Mouse (Mus musculus) heart, postnatal 10 days (tissue): Measurements from ENCODE around the gene Lekr1. TPM values are rescaled to one million over a fixed set of nuclear protein-coding genes. Genes with fewer than 3 reads are reported as not detected.
A peak's percentile ranks its signal among the peaks of the same experiment; 100 is the strongest.

Source experiments
- DNase-seq, 2 experiments: peaks; one replicate each; pipeline ENCODE4 v3.0.0; 2021
- intact Hi-C: fragments of 180-260 bp; cut with DNase I; formaldehyde crosslinking; loops from one replicate; pipeline ENCODE4 v1.15.1; 2025
- total RNA-seq, 2 experiments: library from RNA; stranded (reverse); gene quantifications; 2 replicates each; pipeline ENCODE4 v1.2.3; 2021

The Lekr1 gene
- total RNA-seq, 2 experiments from 2014 or later = 2.9 to 3.5 TPM

GRCm38 (mm10) chr3:65827400-65827799 is 161.4 kb downstream of the Lekr1 start:
- DNase-seq = no peak
- intact Hi-C loops = no loop called here

GRCm38 (mm10) chr3:65828020-65828419 is 162.0 kb downstream of the Lekr1 start:
- intact Hi-C loops = loop anchor here (2.0 kb wide), 1 partner anchor 35 kb away; no protein-coding TSS in a partner anchor
- peak; percentile 49 to 50 for DNase-seq

GRCm38 (mm10) chr3:65829230-65829629 is 163.2 kb downstream of the Lekr1 start:
- intact Hi-C loops = loop anchor here (2.0 kb wide), 1 partner anchor 34 kb away; no protein-coding TSS in a partner anchor
- DNase-seq = peak; percentile 84 to 89

GRCm38 (mm10) chr3:65829943-65830483 is 164.0 kb downstream of the Lekr1 start:
- no peak for DNase-seq
- intact Hi-C loops = loop anchor here (2.0 kb wide), 1 partner anchor 33 kb away; no protein-coding TSS in a partner anchor

- DNase-seq = peak; percentile 68 to 76
- intact Hi-C loops = no loop called here
Observed at GRCm38 (mm10) chr3:65830801-65831200, 164.8 kb downstream of the Lekr1 start.

- intact Hi-C loops = no loop called here
- no peak for DNase-seq
Observed at GRCm38 (mm10) chr3:65832398-65832797, 166.4 kb downstream of the Lekr1 start.

- no peak for DNase-seq
- intact Hi-C loops = no loop called here
Observed at GRCm38 (mm10) chr3:65836435-65836834, 170.4 kb downstream of the Lekr1 start.

GRCm38 (mm10) chr3:65839664-65840063 is 173.6 kb downstream of the Lekr1 start:
- no peak for DNase-seq
- intact Hi-C loops = no loop called here

- intact Hi-C loops = no loop called here
- no peak for DNase-seq
Observed at GRCm38 (mm10) chr3:65841175-65841574, 175.1 kb downstream of the Lekr1 start.

GRCm38 (mm10) chr3:65842515-65843184 is 176.6 kb downstream of the Lekr1 start:
- no peak for DNase-seq
- intact Hi-C loops = no loop called here

- intact Hi-C loops = no loop called here
Observed at GRCm38 (mm10) chr3:65843185-65843552, 177.1 kb downstream of the Lekr1 start.

GRCm38 (mm10) chr3:65844302-65844701 is 178.3 kb downstream of the Lekr1 start:
- DNase-seq = no peak
- intact Hi-C loops = no loop called here

More at GRCm38 (mm10) chr3:65843185-65843552, 177.1 kb downstream of the Lekr1 start:
- no peak for DNase-seq

- intact Hi-C loops = no loop called here
- DNase-seq = peak; percentile 57 to 75
Observed at GRCm38 (mm10) chr3:65844851-65845552, 179.0 kb downstream of the Lekr1 start.

- intact Hi-C loops = no loop called here
Observed at GRCm38 (mm10) chr3:65847158-65847787, 181.2 kb downstream of the Lekr1 start.

GRCm38 (mm10) chr3:65853746-65854145 is 187.7 kb downstream of the Lekr1 start:
- DNase-seq = no peak
- intact Hi-C loops = no loop called here

More at GRCm38 (mm10) chr3:65847158-65847787, 181.2 kb downstream of the Lekr1 start:
- no peak for DNase-seq

GRCm38 (mm10) chr3:65855521-65855920 is 189.5 kb downstream of the Lekr1 start:
- no peak for DNase-seq
- intact Hi-C loops = no loop called here

GRCm38 (mm10) chr3:65858118-65858517 is 192.1 kb downstream of the Lekr1 start:
- intact Hi-C loops = no loop called here
- no peak for DNase-seq

GRCm38 (mm10) chr3:65858741-65859348 is 192.8 kb downstream of the Lekr1 start:
- DNase-seq = no peak
- intact Hi-C loops = no loop called here

GRCm38 (mm10) chr3:65859750-65860149 is 193.7 kb downstream of the Lekr1 start:
- intact Hi-C loops = loop anchor here (5.0 to 10.0 kb wide), 3 partner anchors 133 to 875 kb away; no protein-coding TSS in a partner anchor
- DNase-seq = no peak

- intact Hi-C loops = loop anchor here (5.0 to 10.0 kb wide), 3 partner anchors 131 to 876 kb away; no protein-coding TSS in a partner anchor
- no peak for DNase-seq
Observed at GRCm38 (mm10) chr3:65860903-65861302, 194.9 kb downstream of the Lekr1 start.
